Mouse (Mus musculus) thymus, adult 2 months (tissue): ENCODE data around the gene Cd69.

ENCODE experiments used
- CTCF ChIP-seq: fragments of 200-500 bp; IDR thresholded peaks from 2 replicates; pipeline ENCODE4 v1.5.1; 2012; ENCODE audit warnings: mild to moderate bottlenecking, control low read depth, low read length, moderate library complexity, borderline replicate concordance; ENCODE audit not compliant: control insufficient read depth, poor library complexity, insufficient read depth; ENCODE audit errors: extremely low read depth
- POLR2A ChIP-seq: fragments of 200-500 bp; IDR thresholded peaks from 2 replicates; pipeline ENCODE4 v1.6.1; 2012; ENCODE audit warnings: mild to moderate bottlenecking, low read length, control low read depth, moderate library complexity; ENCODE audit not compliant: control insufficient read depth, poor library complexity, insufficient read depth; ENCODE audit errors: extremely low read depth

DNA sequence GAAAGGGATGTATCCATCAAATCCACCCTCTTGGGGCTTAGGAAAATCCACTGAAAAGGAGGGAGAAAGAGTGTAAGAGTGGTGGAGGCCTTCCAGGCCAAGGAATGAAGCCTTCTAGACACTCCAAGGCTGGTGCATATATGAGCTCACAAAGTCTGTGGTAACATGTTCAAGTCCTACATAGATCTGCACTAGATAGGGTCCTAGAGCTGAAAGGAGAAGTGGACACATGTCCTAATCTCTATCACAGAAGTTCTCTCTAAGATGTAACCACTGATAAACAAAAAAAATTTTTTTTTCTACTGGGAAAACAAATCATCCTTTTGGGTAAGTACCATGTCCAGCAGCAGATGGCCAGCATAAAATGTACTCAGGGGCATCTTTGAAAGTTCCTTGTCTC lies 13.5 kb upstream of the Cd69 start:
- TF ChIP-seq CTCF, result no peak
- TF ChIP-seq POLR2A, result no peak
